Mouse (Mus musculus): Measurements from ENCODE around the gene Akt2. TPM values are rescaled to one million over a fixed set of nuclear protein-coding genes. Genes with fewer than 3 reads are reported as not detected.

Gene Akt2
- polyA plus RNA-seq, 1 experiment from 2014 or later = 35.8 TPM

GRCm38 (mm10) chr7:27673064-27673574 lies 81.8 kb downstream of the Akt2 start:
- peak overlapping the region; percentile 95 for H3K4me3 ChIP-seq (ENCODE audit: low read depth, low read length)
- no peaks in the 10 kb centered on the region for H3K36me3 ChIP-seq (ENCODE audit: control insufficient read depth, insufficient read depth)
- peak; percentile 26 for TF ChIP-seq CTCF (IDR thresholded peaks at IDR 0.05; ENCODE audit: low read depth)
- no peak overlapping the region for H3K27ac ChIP-seq (ENCODE audit: low read depth, low read length)
- peak overlapping the region; percentile 100 for H3K4me2 ChIP-seq (replicated peaks; ENCODE audit: low read depth)
- no peaks in the 10 kb centered on the region for H3K9me3 ChIP-seq (ENCODE audit: control insufficient read depth)
- 49% methylated on average over 9 of the region's 9 CpGs for WGBS
- no peaks in the 10 kb centered on the region for H3K27me3 ChIP-seq (replicated peaks; ENCODE audit: control insufficient read depth, insufficient read depth, low read length)
- peak overlapping the region; percentile 75 for H3K9ac ChIP-seq (ENCODE audit: low read depth, low read length)
- no peaks in the 10 kb centered on the region for H3K4me1 ChIP-seq (replicated peaks; ENCODE audit: control insufficient read depth, insufficient read depth, low read length)
- no peak for ATAC-seq

GRCm38 (mm10) chr7:27673575-27674131 lies 82.3 kb downstream of the Akt2 start:
- Histone ChIP-seq H3K9ac (ENCODE audit: low read depth, low read length) (peak overlapping the region; percentile 75), H3K4me3 (ENCODE audit: low read depth, low read length) (peak overlapping the region; percentile 95), H3K36me3 (ENCODE audit: control insufficient read depth, insufficient read depth) (no peaks in the 10 kb centered on the region), H3K4me2 (replicated peaks; ENCODE audit: low read depth) (peak overlapping the region; percentile 100), H3K9me3 (ENCODE audit: control insufficient read depth) (no peaks in the 10 kb centered on the region), H3K4me1 (replicated peaks; ENCODE audit: control insufficient read depth, insufficient read depth, low read length) (no peaks in the 10 kb centered on the region), H3K27me3 (replicated peaks; ENCODE audit: control insufficient read depth, insufficient read depth, low read length) (no peaks in the 10 kb centered on the region), H3K27ac (ENCODE audit: low read depth, low read length) (no peak overlapping the region)
- WGBS = under 1% methylated on average over 51 of the region's 52 CpGs
- TF ChIP-seq CTCF (IDR thresholded peaks at IDR 0.05; ENCODE audit: low read depth) = no peak
- no peak for ATAC-seq

GRCm38 (mm10) chr7:27674195-27674521 lies 82.8 kb downstream of the Akt2 start:
- no peaks in the 10 kb centered on the region for H3K4me1 ChIP-seq (replicated peaks; ENCODE audit: control insufficient read depth, insufficient read depth, low read length)
- peak; percentile 53 for ATAC-seq
- no peaks in the 10 kb centered on the region for H3K9me3 ChIP-seq (ENCODE audit: control insufficient read depth)
- no peaks in the 10 kb centered on the region for H3K36me3 ChIP-seq (ENCODE audit: control insufficient read depth, insufficient read depth)
- H3K4me3 ChIP-seq (ENCODE audit: low read depth, low read length) = peak overlapping the region; percentile 95
- TF ChIP-seq CTCF (IDR thresholded peaks at IDR 0.05; ENCODE audit: low read depth) = no peak
- H3K27ac ChIP-seq (ENCODE audit: low read depth, low read length) = peak overlapping the region; percentile 16; the same call in 1 of the 2 replicates
- H3K4me2 ChIP-seq (replicated peaks; ENCODE audit: low read depth) = peak overlapping the region; percentile 100
- H3K9ac ChIP-seq (ENCODE audit: low read depth, low read length) = peak overlapping the region; percentile 75
- H3K27me3 ChIP-seq (replicated peaks; ENCODE audit: control insufficient read depth, insufficient read depth, low read length) = no peaks in the 10 kb centered on the region
- WGBS = under 1% methylated on average over 31 of the region's 38 CpGs

GRCm38 (mm10) chr7:27674522-27675221 lies 83.3 kb downstream of the Akt2 start, which contains the start of gene Map3k10:
Map3k10 (minus strand) TSS chr7:27674598.
- TF ChIP-seq CTCF (IDR thresholded peaks at IDR 0.05; ENCODE audit: low read depth) = no peak
- Histone ChIP-seq H3K27ac (ENCODE audit: low read depth, low read length) (peak within 1 kb of the TSS; percentile 16; the same call in 1 of the 2 replicates), H3K9ac (ENCODE audit: low read depth, low read length) (peak within 1 kb of the TSS; percentile 75), H3K4me3 (ENCODE audit: low read depth, low read length) (peak within 1 kb of the TSS; percentile 95), H3K4me2 (replicated peaks; ENCODE audit: low read depth) (peak within 1 kb of the TSS; percentile 100), H3K27me3 (replicated peaks; ENCODE audit: control insufficient read depth, insufficient read depth, low read length) (no peaks in the 10 kb centered on the region), H3K4me1 (replicated peaks; ENCODE audit: control insufficient read depth, insufficient read depth, low read length) (no peaks in the 10 kb centered on the region), H3K9me3 (ENCODE audit: control insufficient read depth) (no peaks in the 10 kb centered on the region), H3K36me3 (ENCODE audit: control insufficient read depth, insufficient read depth) (no peaks in the 10 kb centered on the region)
- under 1% methylated on average over 31 of the region's 31 CpGs for WGBS
- peak; percentile 95 for ATAC-seq

GRCm38 (mm10) chr7:27675222-27675612 lies 83.9 kb downstream of the Akt2 start:
- Histone ChIP-seq H3K9ac (ENCODE audit: low read depth, low read length) (peak overlapping the region; percentile 75; the same call in 1 of the 2 replicates), H3K4me3 (ENCODE audit: low read depth, low read length) (peak overlapping the region; percentile 95), H3K36me3 (ENCODE audit: control insufficient read depth, insufficient read depth) (no peaks in the 10 kb centered on the region), H3K9me3 (ENCODE audit: control insufficient read depth) (no peaks in the 10 kb centered on the region), H3K4me2 (replicated peaks; ENCODE audit: low read depth) (peak overlapping the region; percentile 100), H3K27ac (ENCODE audit: low read depth, low read length) (no peak overlapping the region), H3K27me3 (replicated peaks; ENCODE audit: control insufficient read depth, insufficient read depth, low read length) (no peaks in the 10 kb centered on the region), H3K4me1 (replicated peaks; ENCODE audit: control insufficient read depth, insufficient read depth, low read length) (no peaks in the 10 kb centered on the region)
- no peak for ATAC-seq
- no peak for TF ChIP-seq CTCF (IDR thresholded peaks at IDR 0.05; ENCODE audit: low read depth)
- WGBS = 26% methylated on average over 14 of the region's 14 CpGs

GRCm38 (mm10) chr7:27683218-27683617 lies 91.9 kb downstream of the Akt2 start:
- Histone ChIP-seq H3K27ac (ENCODE audit: low read depth, low read length) (no peak overlapping the region), H3K4me1 (replicated peaks; ENCODE audit: control insufficient read depth, insufficient read depth, low read length) (no peaks in the 10 kb centered on the region), H3K4me2 (replicated peaks; ENCODE audit: low read depth) (no peak overlapping the region), H3K9me3 (ENCODE audit: control insufficient read depth) (no peaks in the 10 kb centered on the region), H3K36me3 (ENCODE audit: control insufficient read depth, insufficient read depth) (no peaks in the 10 kb centered on the region), H3K4me3 (ENCODE audit: low read depth, low read length) (no peak overlapping the region), H3K9ac (ENCODE audit: low read depth, low read length) (no peak overlapping the region), H3K27me3 (replicated peaks; ENCODE audit: control insufficient read depth, insufficient read depth, low read length) (no peaks in the 10 kb centered on the region)
- ATAC-seq = no peak
- TF ChIP-seq CTCF (IDR thresholded peaks at IDR 0.05; ENCODE audit: low read depth) = no peak
- 43% methylated on average over 2 of the region's 2 CpGs for WGBS

All from intestine, postnatal 0 days (tissue).